Mouse (Mus musculus) cortical plate, adult 2 months (tissue): ENCODE data around the gene Parp16.

ENCODE experiments used
- CTCF ChIP-seq: fragments of 200-500 bp; IDR thresholded peaks from 2 replicates; pipeline ENCODE4 v1.5.1; 2011; ENCODE audit warnings: mild to moderate bottlenecking, control low read depth, low read length; ENCODE audit not compliant: insufficient read depth; ENCODE audit errors: extremely low read depth
- POLR2A ChIP-seq: fragments of 200-500 bp; IDR thresholded peaks from 2 replicates; pipeline ENCODE4 v1.6.1; 2011; ENCODE audit warnings: mild to moderate bottlenecking, low read length, control low read depth; ENCODE audit not compliant: insufficient read depth; ENCODE audit errors: extremely low read depth

GRCm38 (mm10) chr9:65244036-65244806 lies 49.1 kb downstream of the Parp16 start:
- TF ChIP-seq CTCF (no peak), POLR2A (no peak)
